Mouse (Mus musculus) liver, adult 2 months (tissue): ENCODE data around the gene Stfa2l1. TPM values are rescaled to one million over a fixed set of nuclear protein-coding genes. Genes with fewer than 3 reads are reported as not detected.
"Not testable (repeated sequence)": the region's sequence is repeated elsewhere in the genome, so short reads cannot be mapped to it uniquely, and the experiment has no call there.

ENCODE experiments used
- DNase-seq: peaks from one replicate; pipeline ENCODE4 v3.0.0-alpha.2; 2011; ENCODE audit warnings: low read depth, low spot score; ENCODE audit errors: extremely low read depth
- H3K27ac ChIP-seq: fragments of 200-500 bp; replicated peaks from 2 replicates; pipeline ENCODE4 v1.5.1; 2012; ENCODE audit warnings: low read depth, mild to moderate bottlenecking, control low read depth, inconsistent platforms, low read length; ENCODE audit not compliant: insufficient read depth
- H3K27me3 ChIP-seq: fragments of 200-500 bp; 2 replicates; pipeline ENCODE4 v1.6.1; 2012; ENCODE audit warnings: mild to moderate bottlenecking, moderate library complexity, low read length, inconsistent platforms; ENCODE audit not compliant: control insufficient read depth, insufficient read depth
- H3K36me3 ChIP-seq: fragments of 200-500 bp; 2 replicates; pipeline ENCODE4 v1.6.1; 2012; ENCODE audit warnings: low read length, inconsistent platforms; ENCODE audit not compliant: control insufficient read depth, insufficient read depth
- H3K4me1 ChIP-seq: fragments of 200-500 bp; 2 replicates; pipeline ENCODE4 v1.6.1; 2011; ENCODE audit warnings: low read length; ENCODE audit not compliant: control insufficient read depth, insufficient read depth
- H3K4me3 ChIP-seq: fragments of 200-500 bp; 2 replicates; pipeline ENCODE4 v1.5.1; 2011; ENCODE audit warnings: low read depth, mild to moderate bottlenecking, control low read depth, low read length, moderate library complexity; ENCODE audit not compliant: insufficient read depth
- H3K79me2 ChIP-seq: fragments of 200-500 bp; 2 replicates; pipeline ENCODE4 v1.6.1; 2012; ENCODE audit warnings: inconsistent platforms, mild to moderate bottlenecking, low read length, moderate library complexity; ENCODE audit not compliant: control insufficient read depth, insufficient read depth
- H3K9ac ChIP-seq: fragments of 200-500 bp; 2 replicates; pipeline ENCODE4 v1.6.1; 2012; ENCODE audit warnings: low read depth, mild to moderate bottlenecking, control low read depth, inconsistent platforms, low read length
- CTCF ChIP-seq: fragments of 200-500 bp; IDR thresholded peaks from 2 replicates; pipeline ENCODE4 v1.5.1; 2011; ENCODE audit warnings: low read depth, low read length, control low read depth
- POLR2A ChIP-seq: fragments of 200-500 bp; IDR thresholded peaks from 2 replicates; pipeline ENCODE4 v1.6.1; 2011; ENCODE audit warnings: low read length, control low read depth; ENCODE audit not compliant: insufficient read depth; ENCODE audit errors: extremely low read depth
- WGBS: fragments of 180-500 bp; shearing (Covaris S2); methylation state at CpG from one replicate; pipeline ENCODE4 v1.1.7; 2018; 5-methylcytosine and 5-hydroxymethylcytosine counted together
- polyA plus RNA-seq: library from polyadenylated mRNA; depleted of rRNA; stranded (reverse); fragments of >200 nt; gene quantifications from 2 replicates; pipeline ENCODE4 v1.2.3, GENCODE M21; 2012; rRNA removed
- total RNA-seq: library from RNA; depleted of rRNA; stranded (reverse); fragments of >200 nt; gene quantifications from 2 replicates; pipeline ENCODE4 v1.2.3, GENCODE M21; 2014; rRNA removed

The Stfa2l1 gene
- total RNA-seq (not detected in 2 replicates), polyA plus RNA-seq (not detected in 2 replicates)

DNA sequence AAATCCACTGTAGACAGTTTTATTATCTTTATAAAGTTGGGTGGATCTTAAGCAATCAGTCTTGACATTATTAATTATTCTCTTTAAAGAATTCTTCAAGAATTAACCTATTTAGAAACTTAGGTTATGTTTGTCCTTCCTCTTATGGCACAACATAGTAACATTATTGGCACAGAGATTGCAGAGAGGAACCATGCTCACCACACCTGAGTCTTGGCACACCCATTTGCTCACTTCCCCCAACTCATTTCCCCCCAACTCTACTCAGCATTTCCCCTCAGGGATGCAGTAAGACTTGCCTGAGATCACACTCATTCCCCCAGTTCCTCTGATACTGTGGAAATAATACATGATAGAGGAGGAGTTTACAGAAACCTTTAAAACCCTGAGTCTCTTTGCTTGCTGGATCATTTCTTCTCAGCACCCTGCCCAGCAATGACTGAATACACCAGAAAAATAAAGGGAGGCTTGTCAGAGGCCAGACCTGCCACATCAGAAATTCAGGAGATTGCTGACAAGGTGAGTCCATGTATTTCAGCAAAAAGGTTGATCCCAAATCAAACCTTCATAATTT, at the start of gene Stfa2l1:
TSS of gene Stfa2l1 (plus strand) at position 410 of the 574 bp plus-strand sequence.
- Histone ChIP-seq H3K27ac (no peak within 1 kb of the TSS), H3K36me3 (no peaks in the 10 kb centered on the region), H3K27me3 (no peaks in the 10 kb centered on the region), H3K79me2 (no peaks in the 10 kb centered on the region), H3K4me3 (no peak within 1 kb of the TSS), H3K4me1 (no peaks in the 10 kb centered on the region), H3K9ac (no peak within 1 kb of the TSS)
- no peak for DNase-seq
- TF ChIP-seq CTCF (no peak), POLR2A (no peak)

DNA sequence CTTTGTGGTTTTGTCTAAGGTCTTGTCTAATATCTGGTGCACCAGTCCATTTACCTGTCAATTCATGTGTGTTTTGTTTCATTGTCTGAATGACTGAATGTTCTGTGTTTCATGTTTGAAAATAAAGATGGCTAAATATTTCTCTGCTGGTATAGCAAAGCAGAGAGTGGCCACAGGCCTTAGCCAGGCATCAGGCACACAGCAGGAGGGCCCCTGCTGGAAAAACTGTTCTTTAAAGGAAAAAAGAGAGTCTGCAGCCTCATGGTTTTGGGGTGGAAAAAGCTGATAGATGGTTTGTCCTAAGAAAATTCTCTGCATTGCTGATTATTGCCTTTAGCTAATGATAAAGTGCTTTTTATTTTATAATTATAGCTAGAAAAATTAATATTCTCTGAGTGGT, 45.1 kb upstream of the Stfa2l1 start:
- H3K4me1 ChIP-seq, H3K27ac ChIP-seq, DNase-seq, H3K9ac ChIP-seq, H3K4me3 ChIP-seq, H3K27me3 ChIP-seq, H3K79me2 ChIP-seq, H3K36me3 ChIP-seq: not testable (repeated sequence)

DNA sequence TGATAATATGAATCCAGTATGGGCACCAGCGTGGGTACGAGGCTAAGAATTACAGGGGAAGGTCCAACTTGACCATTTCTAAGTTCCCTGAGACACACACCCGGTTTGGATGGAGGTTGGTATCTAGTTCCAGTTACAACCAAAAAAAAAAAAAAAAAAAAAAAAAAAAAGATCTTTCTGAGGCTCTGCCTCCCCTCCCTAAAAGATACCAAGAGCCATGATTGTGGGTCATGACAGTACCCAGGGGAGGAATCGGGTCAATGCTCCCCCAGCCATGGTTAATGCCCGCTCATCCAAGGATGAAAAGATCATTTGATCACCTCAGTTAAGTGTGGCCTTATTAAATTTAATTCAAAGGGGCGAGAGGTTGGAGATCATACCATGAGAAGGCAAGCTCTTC, 40.9 kb upstream of the Stfa2l1 start:
- H3K9ac ChIP-seq, H3K79me2 ChIP-seq, H3K27ac ChIP-seq, H3K36me3 ChIP-seq, H3K4me1 ChIP-seq, DNase-seq, H3K27me3 ChIP-seq, H3K4me3 ChIP-seq: not testable (repeated sequence)
- WGBS, result 95% methylated on average over 6 of the region's 6 CpGs

DNA sequence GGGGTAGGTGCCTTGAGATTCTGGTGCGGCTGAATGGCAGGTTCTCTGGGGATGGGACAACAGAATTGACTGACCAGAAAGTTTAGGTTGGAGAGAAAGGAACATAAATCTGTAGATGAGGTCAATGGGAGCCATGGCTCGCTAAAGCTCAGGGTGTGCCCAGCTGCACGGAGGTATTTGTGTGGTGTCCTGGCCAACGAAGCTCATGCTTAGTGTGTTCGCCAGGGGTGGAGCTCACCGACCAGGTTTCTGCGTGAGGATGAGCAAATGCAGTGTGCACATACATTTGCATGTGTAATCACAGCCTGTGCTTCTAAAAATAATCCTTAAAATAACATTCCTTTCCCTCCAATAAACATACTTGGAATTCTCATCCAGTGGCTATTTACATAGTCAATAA, 28.5 kb upstream of the Stfa2l1 start:
- H3K27me3 ChIP-seq, result no peaks in the 10 kb centered on the region
- H3K36me3 ChIP-seq, result no peaks in the 10 kb centered on the region
- no peak overlapping the region for H3K4me3 ChIP-seq
- TF ChIP-seq CTCF (no peak), POLR2A (no peak)
- H3K9ac ChIP-seq, result no peak overlapping the region
- no peak for DNase-seq
- 84% methylated on average over 7 of the region's 7 CpGs for WGBS
- H3K27ac ChIP-seq, result no peak overlapping the region
- H3K79me2 ChIP-seq, result no peaks in the 10 kb centered on the region
- no peaks in the 10 kb centered on the region for H3K4me1 ChIP-seq

DNA sequence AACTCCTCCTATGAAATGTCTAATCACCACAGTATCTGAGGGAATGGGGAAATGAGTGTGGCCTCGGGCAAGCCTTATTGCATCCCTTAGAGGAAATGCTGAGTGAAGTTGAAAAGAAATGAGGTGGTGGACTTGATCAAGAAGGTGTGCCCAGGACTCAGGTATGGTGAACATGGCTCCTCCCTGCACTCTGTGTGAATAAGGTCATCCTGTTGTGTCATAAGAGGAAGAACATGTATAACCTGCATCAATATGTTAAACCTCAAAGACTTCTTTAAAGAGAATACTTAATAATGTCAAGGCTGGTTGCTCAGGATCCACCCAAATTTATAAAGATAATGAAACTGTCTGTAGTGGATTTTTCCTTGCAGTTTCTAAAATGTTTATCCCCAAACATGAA, 25.5 kb upstream of the Stfa2l1 start, which contains the start of gene Csta1:
TSS of gene Csta1 (minus strand) at position 101 of the 400 bp plus-strand sequence.
- Histone ChIP-seq H3K9ac (no peak within 1 kb of the TSS), H3K4me1 (no peaks in the 10 kb centered on the region), H3K27me3 (no peaks in the 10 kb centered on the region), H3K4me3 (no peak within 1 kb of the TSS), H3K79me2 (no peaks in the 10 kb centered on the region), H3K36me3 (no peaks in the 10 kb centered on the region), H3K27ac (no peak within 1 kb of the TSS)
- no peak for DNase-seq
- no peak for TF ChIP-seq POLR2A
- TF ChIP-seq CTCF, result no peak
- WGBS, result 75% methylated on average over 1 of the region's 1 CpGs

DNA sequence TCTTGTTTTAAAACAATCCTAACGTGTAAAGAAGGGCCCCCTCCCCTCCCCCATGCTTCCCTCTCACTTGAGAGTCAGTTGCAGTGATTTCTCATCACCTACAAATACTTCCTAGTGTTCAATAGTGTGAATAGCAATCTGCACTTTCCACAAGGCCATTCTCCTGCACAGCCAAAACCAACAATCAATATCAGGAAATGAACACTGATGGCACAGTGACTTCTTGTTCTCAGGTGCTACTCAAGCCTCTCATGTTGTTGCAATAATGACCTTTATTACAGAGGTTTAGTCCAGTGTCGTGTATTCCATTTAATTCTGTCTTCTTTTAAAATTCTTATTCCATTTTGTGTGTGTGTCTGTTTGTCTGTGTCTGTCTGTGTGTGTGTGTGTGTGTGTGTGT, 18.4 kb upstream of the Stfa2l1 start:
- H3K36me3 ChIP-seq, result no peaks in the 10 kb centered on the region
- WGBS, result 40% methylated on average over 2 of the region's 2 CpGs

DNA sequence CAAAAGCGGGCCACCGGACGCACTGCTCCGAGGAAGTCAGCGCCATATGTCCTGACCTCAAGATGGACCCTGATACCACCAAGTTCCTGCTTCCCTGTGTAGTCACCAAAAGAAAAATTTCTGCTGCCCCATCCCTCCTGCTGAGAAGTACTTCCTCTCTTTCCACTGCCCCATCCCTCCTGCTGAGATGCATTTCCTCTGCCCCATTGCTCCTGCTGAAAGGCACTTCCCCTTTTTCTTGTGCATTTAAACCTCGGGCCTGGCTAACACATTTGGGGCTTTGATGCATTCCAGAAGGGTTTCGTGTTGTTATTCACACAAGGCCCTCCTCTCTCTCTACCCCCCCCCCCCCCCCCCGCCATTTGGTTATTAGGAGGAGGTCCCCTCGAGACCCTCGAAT, 11.2 kb downstream of the Stfa2l1 start:
- H3K79me2 ChIP-seq, DNase-seq, H3K27me3 ChIP-seq, H3K4me1 ChIP-seq, H3K9ac ChIP-seq, H3K27ac ChIP-seq, H3K36me3 ChIP-seq, H3K4me3 ChIP-seq: not testable (repeated sequence)
- WGBS, result 87% methylated on average over 10 of the region's 10 CpGs

More for the DNA sequence above, 18.4 kb upstream of the Stfa2l1 start:
- peak; percentile 90 for DNase-seq
- no peaks in the 10 kb centered on the region for H3K27me3 ChIP-seq
- H3K27ac ChIP-seq, result no peak overlapping the region
- H3K4me3 ChIP-seq, result no peak overlapping the region
- no peak overlapping the region for H3K9ac ChIP-seq
- no peaks in the 10 kb centered on the region; the same call in 1 of the 2 replicates for H3K4me1 ChIP-seq
- H3K79me2 ChIP-seq, result no peaks in the 10 kb centered on the region
- no peak for TF ChIP-seq POLR2A
- 0 out of 2 replicates have a peak, but pooled peaks have one; percentile 4 for TF ChIP-seq CTCF
